Mouse (Mus musculus): ENCODE data around the gene Spata21.

The Spata21 gene

DNA sequence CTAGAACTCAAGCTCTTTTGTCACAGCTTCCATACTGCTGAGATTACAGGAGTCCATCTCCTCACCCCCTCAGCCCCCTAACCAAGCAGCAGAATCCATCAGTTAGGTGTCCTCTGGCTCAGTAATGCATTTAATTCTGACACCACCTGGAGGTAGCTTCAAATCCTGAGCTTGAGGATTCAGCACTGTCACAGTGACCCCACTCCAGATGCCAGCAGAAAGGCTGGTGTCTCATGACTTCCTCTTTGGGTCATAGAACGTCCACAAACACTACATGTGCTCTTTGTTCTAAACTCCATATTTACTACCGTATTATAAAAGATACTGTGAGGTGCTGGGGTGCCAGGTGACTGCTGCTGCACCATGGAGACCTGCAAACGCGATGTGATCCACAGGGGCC lies 69.4 kb downstream of the Spata21 start:
- in situ Hi-C loops (cut with MboI, MseI) = no loop called here

DNA sequence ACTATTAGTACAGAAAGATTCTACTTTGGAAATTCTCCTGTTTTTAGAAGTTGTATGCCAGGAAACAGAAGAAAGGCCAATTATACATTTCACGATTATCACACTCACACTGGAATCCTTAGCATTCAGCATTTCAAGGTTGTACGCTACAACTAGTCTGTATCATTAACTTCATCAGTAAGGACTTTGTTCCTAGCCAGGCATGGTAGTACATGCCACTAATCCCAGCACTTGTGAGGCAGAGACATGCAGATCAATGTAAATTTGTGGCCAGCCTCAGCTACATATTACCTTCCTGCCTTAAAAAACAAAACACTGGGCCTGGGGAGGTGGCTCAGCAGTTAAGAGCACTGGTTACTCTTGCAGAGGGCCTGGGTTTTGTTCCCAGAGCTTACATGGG lies 70.5 kb downstream of the Spata21 start:
- in situ Hi-C loops (cut with MboI, MseI) = no loop called here

DNA sequence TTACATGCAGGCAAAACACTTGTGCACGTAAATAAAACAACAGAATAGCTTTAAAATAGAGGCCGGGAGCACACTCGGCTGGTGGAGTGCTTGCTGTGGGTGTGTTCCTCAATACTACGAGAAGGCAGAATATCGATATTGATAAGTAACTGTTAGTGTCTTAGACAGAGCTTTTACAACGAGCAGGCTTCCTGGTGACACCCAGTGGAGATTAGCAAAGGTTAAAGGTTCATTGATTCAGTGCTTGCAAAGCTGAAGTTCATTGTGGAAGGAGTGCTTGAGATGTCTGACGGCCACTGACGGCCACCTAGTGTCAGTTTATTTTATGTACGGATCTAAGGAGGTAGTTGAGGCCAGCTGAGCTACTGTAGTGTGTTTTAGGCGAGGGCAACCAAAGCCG lies 71.0 kb downstream of the Spata21 start:
- in situ Hi-C loops (cut with MboI, MseI) = no loop called here

DNA sequence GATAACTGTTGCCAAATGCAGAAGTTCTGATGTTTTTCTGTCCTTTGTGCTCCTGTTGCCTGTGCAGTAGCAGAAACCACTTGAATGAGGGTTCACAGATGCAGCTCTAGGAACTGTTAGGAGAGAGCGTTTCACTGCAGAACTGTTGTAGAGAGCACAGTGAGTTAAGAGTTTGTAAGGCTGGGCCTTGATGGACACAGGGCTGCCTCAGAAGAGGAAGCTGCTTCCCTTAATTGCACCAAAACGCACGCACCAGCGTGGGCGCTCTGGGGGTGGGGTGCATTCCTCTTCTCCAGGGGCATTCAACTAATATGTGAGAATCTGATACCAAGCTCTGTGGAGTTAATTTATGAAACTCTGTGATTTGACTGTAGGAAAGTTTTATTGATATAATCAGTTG lies 71.5 kb downstream of the Spata21 start:
- in situ Hi-C loops (cut with MboI, MseI) = no loop called here

DNA sequence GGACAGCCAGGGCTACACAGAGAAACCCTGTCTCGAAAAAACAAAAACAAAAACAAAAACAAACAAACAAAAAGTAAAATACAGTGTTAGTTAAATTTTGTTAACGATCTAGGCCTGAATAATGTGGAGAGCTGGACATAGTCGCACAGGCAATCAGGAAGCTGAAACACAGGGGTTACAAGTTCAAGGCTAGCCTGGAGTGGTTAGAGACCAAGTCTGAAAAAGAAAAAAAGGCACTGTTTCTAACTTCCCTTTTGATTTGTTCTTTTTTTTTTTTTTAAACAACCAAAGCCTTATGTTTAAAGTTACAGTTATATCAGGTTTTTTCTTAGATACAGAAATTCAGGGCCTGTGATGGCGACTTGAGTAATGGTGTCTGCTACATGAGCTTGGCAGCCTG lies 72.1 kb downstream of the Spata21 start:
- in situ Hi-C loops (cut with MboI, MseI) = no loop called here

DNA sequence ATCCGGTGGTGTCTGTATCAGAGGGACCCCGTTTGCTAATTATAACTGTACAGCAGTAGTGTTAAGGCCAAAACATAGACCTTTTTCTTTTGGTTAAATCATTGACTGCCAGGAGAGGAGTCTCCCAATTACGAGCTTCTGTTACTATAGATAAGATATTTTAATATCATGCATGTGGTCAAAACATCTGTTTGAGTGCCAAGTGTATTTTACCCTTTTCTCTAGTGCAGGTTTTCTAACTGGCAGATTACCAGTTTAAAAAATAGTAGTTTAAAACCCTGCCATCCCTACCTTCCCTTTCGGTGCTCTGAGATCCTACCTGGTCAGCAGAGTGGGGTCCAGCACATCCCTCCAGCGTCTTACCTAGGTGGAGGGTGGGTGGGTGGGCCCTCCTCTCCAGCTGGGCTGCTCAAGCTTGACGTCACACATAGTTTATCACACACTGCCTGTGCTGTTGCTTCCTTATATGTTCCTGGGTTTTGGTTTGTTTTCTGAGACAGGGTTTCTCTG lies 73.6 kb downstream of the Spata21 start:
- in situ Hi-C loops (cut with MboI, MseI) = no loop called here

All from T-helper 1 cell (primary cell).